Mouse (Mus musculus): ENCODE results near the gene Pam.
"Not testable (repeated sequence)": the region's sequence is repeated elsewhere in the genome, so short reads cannot be mapped to it uniquely, and the experiment has no call there.

Pam gene

DNA sequence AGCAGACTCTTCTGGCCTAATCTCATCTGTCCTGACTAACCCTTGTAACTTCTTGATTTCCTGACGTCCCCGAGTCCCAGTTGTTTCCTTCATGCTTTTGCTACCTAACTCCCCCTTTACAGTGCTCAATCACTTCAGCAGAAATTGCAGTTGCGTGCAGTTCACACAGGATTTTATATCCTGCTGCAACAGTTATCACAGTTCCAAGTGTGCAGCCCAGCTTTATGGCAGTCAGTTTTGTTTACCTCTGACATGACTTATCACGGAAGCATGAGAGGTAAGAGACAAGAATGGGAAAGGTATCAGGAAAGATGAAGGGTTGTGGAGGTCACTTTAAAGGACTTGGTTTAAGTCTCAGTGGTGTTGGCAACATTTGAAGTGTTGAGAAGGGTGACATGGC lies 125.7 kb downstream of the Pam start:
- no peak for DNase-seq (ENCODE audit: inconsistent ontology term)

DNA sequence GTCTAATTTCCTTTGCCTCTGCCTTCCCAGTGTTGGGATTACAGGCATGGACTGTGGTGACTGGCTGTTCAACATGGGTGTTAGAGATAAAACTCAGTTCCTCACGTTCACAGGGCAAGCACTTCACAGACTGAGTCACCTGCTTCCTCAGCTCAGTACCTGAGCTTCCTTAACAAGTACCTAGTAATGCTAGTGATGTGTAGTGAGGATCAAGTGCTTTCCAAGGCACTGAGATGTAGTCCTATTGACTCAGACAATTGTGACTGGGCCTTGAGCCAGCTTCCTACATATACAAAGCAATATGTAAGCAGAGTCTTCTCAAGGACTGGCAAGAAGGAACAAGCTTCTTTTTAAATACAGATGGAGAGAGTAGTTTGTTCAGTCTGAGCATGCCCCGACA lies 131.7 kb downstream of the Pam start:
- DNase-seq (ENCODE audit: inconsistent ontology term): no peak

DNA sequence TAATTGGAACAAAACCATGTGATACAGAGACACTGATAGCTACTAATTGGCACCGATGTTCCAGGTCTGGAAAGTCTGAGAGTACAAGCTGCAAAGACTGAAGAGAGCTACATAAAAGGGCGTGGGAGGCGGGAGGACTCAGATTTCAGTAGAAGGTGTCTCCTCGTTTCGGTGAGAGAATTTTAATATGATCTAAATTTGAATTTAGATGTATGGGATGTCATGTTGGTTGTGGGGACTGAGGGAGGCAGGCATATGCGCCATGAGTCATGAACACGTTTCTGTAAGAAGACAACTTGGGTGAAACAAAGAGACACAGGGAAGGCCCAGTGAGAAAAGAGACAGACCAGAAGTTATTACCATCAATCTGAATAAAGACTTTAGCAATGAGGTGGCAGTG lies 133.3 kb downstream of the Pam start:
- peak; percentile 36 for DNase-seq (ENCODE audit: inconsistent ontology term)

DNA sequence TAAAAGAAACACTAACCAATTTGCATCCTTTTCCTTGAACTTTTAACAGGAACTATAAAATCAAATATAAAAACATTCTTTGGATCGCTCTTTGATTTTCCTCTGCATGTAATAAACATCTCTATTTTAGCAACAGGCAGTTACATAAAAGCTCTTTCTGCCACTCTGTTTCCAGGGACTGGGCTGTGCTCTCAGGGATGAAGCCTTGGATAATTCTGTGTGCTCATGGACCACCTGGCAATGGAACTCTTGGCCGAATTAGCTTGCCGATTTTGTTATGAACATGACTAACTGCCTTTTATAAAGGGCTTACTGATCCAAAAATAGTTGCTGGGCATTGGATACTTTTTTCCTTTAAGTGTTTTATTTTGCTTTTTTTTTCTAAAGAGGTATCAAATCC lies 134.8 kb downstream of the Pam start:
- no peak for DNase-seq (ENCODE audit: inconsistent ontology term)

DNA sequence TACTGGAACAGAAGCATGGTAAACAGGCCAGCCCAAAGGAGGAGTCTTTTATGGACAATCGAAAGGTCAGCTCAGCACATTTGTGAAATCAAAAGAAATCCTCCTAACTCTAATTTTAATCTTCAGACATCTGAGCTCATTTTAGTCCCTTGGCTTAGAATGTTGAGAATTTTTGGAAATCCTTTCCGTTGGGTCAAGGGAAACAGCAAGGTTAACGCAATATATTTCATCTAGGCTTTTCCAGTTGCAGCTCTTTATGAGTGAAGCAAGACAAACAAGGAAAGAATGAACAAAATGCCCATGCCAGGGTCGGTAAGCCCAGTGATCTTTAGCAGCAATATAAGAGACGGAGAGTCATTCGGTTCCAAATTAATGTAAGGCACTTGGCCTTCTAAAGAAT lies 135.3 kb downstream of the Pam start:
- no peak for DNase-seq (ENCODE audit: inconsistent ontology term)

DNA sequence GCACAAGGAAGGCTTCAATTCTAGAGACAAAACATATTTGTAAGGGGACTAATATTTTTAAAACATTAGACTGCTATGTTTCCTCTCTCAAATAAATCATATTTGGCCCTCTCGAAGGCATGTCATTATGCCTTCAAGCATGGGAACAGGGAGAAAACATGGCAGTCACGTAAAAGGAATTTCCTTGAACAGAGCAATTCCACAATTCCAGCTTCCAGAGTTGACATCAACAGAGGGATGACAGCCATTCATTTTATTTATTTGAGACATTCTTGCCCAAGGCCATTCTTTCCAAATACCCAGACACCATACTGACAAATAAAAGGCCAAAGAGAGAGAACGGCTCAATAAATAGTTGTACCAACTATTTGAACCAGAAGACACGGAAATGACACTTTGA lies 136.7 kb downstream of the Pam start:
- peak; percentile 21 for DNase-seq (ENCODE audit: inconsistent ontology term)

DNA sequence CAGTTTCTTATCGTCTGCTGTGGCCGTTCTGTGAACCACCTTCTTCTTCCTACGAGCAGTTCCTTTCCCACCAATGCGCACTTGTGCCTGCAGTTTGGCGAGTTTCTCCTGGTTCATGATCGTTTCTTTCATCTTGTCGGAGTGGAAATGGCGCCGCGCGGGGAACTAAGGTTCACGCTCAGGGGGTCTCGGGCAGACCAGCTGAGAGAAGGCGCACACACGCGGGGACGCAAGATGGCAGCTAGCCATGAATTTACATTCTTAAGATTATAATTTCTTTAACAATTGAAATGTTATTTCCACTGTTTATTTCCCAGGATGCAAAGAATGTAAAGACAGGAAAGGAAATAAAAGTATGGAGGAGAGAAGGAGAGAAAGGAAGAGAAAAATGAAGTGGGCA lies 146.2 kb downstream of the Pam start:
- not testable (repeated sequence) for DNase-seq (ENCODE audit: inconsistent ontology term)

DNA sequence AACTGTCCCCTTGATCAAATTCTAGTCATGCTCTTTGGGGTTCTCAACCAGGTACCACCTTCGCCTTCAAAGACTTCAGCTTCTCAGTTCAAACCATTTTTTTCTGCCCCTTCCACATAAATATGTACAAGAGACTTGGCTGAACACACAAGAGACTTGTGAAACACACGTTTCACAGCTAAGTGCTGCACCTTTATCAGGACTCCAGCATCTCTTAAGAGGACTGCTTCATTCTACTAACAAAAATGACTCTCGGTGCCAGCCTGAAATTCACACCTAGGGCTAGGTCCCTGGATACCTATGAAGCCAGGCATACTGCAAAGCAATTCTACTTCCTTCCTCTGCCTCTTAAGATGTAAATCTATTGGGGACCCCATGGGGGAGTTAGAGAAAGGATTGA lies 148.3 kb downstream of the Pam start:
- no peak for DNase-seq (ENCODE audit: inconsistent ontology term)

DNA sequence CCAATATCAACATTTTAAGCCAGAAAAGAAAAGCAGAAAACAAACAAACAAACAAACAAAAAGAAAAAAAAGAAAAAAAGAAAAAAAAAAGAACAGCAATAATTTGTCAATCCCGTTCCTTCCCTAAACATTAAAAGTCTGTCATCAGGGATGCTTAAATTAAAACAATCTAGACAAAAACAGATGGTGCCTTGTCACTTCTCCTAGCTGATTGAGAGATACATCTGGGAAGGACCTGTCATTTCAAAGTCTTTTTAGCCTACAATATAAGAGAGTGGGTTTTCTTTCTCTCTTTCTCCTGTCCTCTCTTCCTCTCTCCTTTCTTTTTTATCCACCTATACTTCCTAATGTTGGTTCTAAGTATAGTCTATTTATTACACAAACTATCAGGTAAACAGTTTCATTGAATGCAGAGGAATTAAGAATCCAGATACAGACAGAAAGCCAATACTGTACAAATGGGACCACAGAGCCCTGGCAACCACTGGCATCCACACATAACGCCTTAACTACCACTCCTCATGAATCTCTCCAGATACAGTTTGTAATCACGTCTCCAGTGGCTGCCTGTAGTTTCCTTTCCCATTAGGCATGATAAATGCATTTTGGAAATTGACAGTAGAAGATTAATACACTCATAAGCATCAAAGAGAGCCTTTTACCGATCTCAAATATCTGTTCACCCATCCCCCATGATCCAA lies 151.4 kb downstream of the Pam start:
- no peak for DNase-seq (ENCODE audit: inconsistent ontology term)

DNA sequence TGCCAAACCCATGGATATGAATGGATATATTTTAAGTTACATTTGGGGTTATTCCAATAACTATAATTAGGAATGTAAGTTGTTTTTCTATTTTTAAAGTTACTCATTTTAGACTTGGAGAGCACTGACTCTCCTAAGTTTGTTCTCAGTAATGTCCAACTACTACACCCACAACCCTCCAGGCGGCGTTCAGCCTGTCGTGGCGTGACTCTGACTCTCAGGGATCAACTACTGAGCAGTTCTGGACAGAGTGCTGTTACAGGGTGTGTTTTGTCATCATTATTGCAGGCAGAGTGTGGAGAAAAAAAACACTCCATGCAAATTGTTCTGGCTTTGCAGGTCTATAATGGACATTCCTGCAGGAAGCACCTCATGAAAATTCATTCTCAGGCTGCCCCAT lies 152.0 kb downstream of the Pam start:
- no peak for DNase-seq (ENCODE audit: inconsistent ontology term)

DNA sequence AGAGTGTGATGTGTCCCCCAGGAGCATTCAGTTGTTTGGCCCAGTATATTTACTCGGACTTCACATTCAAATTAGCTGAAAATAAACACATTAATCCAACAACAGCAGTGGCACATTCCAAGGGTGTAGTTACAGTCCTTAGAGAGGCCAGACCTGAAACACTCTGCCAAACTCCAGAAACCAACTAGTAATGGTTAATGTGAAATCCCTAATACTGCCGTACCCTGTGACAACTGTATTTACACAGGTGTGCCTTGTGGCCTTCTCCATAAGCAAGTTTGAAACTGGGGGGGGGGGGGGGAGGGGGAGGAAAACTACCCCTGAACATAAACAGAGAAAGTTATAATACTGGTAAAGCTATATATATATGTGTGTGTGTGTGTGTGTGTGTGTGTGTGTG lies 152.5 kb downstream of the Pam start:
- DNase-seq (ENCODE audit: inconsistent ontology term): no peak

DNA sequence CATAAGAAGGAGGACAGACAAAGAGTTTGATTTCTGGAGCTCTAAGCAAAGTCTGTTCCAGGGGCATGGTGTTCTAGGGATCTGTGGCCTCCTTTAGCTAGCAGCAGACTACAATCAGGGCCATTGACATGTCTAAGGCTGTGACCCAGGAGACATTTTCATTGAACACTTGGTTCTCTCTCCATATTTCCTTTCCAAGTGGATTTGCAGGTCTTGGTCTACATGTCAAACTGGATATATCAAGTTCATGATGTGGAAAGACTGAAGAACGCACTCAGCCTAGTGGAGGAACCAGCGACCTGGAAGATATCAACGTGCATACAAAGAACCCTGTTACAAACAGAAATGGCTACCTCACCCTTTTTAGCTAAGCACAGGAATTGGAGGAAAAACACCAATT lies 156.9 kb downstream of the Pam start:
- DNase-seq (ENCODE audit: inconsistent ontology term): peak; percentile 74

DNA sequence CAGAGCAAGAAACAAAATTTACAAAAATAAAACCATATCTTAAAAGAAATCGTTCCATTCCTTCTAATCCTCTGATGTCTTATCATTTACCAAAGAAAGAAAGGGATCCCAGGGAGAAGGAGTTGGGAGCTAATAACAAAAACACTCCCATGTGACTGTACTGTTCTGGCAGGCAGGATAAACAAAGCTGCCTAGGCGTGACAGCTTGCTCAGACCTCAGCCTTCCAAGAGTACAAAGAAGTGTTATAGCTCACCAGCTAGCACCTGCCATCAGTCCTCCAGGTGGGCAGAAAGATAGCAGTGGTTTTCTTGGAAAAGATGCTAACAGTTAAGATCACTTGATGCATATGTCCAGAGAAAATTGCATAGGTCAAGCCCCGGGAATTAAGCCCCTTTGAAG lies 157.4 kb downstream of the Pam start:
- no peak for DNase-seq (ENCODE audit: inconsistent ontology term)

DNA sequence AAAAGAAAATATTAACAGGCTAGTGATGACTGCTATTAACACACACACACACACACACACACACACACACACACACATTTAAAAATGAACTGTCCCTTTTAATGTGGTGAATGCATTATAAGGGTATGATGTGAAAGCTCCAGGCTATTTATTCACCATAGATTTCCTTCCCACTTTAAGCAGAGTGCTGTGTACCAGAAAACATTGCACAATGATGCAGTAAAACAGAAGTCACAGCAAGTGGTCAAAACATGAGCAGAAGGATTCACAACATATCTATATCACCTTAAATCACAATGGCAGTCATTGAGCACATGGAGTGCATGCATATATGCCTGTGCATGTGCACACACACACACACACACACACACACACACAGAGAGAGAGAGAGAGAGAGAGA lies 160.5 kb downstream of the Pam start:
- DNase-seq (ENCODE audit: inconsistent ontology term): no peak

DNA sequence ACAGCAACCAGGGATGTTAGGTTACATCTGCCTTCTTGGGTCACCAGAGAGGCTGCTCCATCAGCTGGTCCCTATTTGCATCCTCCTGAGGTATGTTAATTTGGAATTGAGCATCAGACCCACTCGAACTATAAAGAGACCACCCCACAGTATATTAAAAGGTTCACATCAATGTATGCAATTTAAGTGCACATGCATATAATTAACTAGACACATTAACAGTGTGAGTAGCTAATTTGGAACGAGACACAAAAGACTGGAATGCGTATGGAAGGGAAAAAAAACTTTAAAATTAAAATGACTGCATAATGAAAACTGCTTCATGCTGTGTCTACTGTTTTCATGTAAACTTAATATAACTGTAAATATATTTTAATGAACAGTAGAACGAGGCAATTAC lies 164.2 kb downstream of the Pam start:
- DNase-seq (ENCODE audit: inconsistent ontology term): no peak

DNA sequence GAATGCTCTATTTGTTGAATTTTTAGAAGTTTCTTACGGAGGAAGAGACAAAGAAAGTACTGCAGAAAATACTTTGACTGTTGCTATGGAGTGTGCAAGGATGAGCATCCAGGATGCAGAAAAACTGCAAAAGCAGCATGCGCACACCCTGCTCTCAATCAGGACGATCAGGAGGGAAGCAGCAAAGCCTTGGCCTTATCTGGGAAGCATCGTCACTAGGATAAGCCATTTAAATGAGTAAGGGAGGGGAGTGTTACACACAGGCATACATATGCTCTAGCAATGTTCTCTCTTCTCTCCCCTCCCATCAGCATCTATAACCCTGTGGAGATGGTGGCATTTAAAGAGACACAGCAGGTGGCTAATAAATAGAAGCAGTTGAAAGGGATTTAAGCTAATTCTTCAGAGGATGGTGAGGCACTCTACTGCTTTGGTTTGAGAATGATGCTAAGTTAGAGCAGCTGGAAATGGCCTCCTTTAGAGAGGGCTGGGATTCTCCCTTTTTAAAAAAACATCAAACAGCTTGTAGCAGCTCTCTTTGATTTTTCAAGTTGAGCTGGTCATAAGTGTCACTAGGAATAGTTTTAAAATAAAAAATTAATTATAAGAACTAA lies 165.9 kb downstream of the Pam start:
- DNase-seq (ENCODE audit: inconsistent ontology term): no peak

DNA sequence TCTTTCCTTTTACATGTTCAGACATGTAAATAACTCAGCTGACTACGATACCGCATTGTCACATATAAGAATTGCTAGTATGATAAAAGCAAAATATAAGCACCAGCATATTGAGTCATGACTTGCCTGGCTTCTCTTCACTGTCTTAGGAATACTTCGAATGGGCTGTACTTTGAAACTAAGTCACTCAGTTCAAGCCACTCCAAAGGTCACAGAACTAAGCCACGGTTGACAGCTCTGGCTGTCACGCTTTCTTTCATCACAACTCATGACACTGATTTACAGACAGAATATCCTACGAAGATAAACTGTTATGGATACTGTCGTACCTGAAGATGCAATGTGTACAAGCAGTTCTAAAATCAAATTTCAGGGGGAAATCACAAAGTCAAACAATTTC lies 168.7 kb downstream of the Pam start:
- no peak for DNase-seq (ENCODE audit: inconsistent ontology term)

DNA sequence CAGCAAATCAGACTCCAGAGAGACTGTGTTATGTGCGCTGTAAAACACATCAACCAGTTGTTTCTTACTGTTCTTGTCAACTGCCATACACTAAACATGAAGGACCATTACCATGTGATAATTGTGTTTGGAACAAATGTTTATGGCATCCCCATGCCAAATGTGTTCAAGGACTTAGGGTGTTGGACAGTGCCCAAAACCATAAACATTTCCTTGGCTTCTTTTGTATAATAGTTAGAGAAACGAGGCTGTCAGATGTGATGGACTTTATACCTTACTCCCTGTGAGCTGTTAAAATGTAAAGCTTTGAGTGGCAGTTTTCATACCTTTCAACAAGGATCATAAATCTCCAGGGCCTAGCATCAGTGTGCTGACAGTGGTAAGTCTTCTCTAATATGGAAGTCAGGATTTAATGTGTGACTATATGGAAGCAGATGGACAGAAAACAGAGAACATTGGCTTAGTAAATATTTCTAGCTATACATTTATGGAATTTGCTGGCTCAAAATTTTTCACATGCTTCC lies 169.4 kb downstream of the Pam start:
- DNase-seq (ENCODE audit: inconsistent ontology term): no peak

DNA sequence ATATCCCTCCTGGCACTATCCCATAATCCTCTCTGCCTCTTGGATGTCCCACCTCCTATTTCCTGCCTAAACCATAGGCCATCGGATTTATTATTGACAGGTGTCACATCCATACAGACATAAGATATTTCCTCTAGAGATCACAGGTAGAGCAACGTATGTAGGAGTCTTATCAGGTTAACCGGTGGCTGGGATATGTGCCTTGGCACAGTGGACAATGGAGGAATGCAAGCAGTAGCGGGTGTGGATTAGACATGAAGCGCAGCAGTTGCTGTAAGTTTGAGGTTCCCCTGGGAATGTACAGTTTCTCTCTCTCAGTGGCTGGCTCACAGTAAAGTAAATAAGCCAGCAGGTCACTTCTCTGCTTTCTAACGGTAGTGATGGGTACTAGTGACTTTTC lies 173.1 kb downstream of the Pam start:
- no peak for DNase-seq (ENCODE audit: inconsistent ontology term)

DNA sequence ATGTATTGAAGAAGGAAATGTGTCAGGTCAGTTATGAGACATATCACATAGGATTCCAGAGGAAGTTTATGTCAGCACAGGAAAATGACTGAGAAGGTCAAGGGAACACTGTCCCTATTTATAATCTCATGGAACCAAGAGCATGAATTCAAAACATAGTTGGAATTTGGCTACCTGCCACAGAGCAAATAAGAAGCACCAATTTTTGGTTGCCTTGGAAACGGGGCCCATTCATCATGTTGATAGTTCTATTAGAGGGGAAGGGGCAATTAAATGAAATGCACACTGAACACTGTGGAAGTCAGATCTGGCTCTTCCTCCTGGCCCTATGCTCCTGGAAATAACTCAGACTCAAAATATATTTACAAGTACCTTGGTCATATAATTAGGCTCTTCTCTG lies 173.6 kb downstream of the Pam start:
- peak; percentile 29 for DNase-seq (ENCODE audit: inconsistent ontology term)

DNA sequence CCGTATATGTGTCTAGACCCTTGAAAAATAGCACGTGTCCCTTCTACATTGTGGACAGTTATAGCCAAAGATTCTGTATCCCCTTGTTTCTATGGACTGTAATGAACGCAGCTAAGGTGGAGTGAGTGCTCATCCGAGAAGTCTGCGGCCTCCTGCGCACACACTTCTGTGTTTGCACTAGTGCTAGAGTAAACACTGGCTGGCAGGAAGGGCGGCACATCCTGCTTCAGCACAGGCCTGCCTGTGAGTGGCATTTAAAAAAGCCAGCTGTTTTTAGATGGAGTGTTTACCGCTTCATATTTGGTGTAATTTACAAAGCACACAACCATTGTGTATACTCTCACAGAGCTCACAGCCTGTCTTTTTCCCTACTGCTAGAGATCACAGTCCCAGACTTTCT lies 177.0 kb downstream of the Pam start:
- DNase-seq (ENCODE audit: inconsistent ontology term): no peak

DNA sequence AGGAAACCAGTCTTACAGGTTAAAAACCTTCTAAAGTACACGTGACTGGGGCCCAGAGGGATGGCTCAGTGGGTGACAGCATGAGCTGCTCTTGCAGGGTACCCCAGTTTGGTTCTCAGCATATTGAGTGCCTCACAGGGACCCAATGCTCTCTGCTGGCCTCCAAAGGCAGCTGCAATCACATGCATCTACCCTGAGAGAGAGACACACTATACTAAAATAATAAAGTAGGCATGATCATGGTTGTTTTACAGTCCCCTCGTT lies 178.5 kb downstream of the Pam start:
- no peak for DNase-seq (ENCODE audit: inconsistent ontology term)

DNA sequence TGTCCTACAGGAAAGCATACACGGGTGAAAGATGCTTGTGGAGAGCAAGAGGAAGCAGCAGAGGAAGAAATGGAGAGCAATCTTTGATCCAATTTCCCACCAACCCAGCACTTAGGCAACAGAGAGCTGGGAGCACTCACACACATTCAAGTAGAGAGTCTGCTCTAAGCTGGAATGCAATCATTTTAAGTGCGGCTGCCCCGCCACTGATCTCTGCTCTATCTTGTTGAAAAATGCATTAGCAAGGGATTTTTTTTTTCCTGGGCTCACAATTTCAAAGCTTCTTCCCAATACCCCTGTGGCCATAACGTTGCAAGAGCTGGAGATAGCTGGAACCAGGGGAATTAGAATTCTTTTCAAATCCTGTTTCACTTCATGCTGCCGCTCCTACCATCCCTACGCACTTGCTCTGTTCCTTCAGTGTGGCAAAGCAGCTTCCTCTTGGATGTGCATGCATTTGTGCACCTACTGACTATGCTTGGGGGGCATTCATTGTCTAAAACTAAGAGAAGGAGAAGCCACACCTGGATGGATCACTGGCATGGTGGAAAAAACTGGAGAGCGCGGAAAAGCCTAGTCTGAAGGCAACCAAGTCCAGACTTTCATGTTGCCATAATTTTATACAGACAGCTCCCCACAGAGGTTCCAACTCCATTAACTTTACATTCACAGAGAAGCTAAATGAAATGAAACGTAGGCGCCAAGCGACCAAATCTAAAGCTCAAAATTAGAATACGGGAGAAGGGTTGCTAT lies 179.1 kb downstream of the Pam start:
- DNase-seq (ENCODE audit: inconsistent ontology term): no peak
